ENCODE assay signal across 11 mouse cellular contexts in the genomic region with DNA sequence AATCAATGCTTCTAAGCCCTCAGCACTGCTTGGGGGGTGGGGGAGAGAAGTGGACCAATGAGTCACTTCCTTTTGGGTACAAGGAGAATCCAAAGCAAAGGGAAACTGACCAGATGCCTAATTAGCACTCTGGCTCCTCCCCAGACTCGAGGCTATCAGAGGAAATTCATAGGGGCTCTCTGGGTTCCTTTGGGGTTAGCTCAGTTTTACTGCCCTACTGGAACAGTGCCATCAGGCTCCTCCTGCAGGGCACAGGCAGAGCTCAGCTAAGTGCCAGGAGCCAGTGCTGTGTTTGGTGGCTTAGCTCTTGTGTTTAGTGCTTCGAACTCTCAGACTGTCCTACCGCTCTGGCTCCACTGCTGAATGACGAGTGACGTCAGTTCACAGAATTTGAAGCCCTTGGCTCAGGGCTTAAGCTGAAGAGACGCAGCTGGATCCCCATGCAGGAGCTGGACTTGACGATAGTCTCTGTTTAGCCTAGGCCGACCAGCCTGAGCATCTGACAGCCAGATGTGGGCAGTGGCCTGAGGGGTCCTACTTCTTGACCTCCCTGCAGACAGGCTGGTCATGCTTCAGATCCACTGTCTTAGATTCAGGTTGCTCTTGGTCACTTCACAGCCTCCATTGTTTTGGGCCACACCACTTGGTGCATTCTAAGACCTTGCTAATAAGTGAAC. TPM values are rescaled to one million over a fixed set of nuclear protein-coding genes. Genes with fewer than 3 reads are reported as not detected.
DNase-seq lines count a peak whose midpoint lies in the region; ATAC-seq and TF ChIP-seq lines count a peak whose summit lies in the region.
"Had no signal": no experiment of that assay in that cellular context is flagged by ENCODE, and none has a peak within 500 bp of the region (broad histone marks: within the 10 kb centered on the region; RNA-seq: fewer than 3 reads in every experiment).

No protein-coding gene starts in this region.

- no peak overlapping the region for H3K4me3 ChIP-seq in midbrain, embryonic 11.5 days (ENCODE audit: low read depth, low read length)
- no peak overlapping the region for H3K4me3 ChIP-seq in midbrain, postnatal 0 days (ENCODE audit: low read depth, low read length)
- H3K4me3 ChIP-seq in intestine, embryonic 15.5 days (replicated peaks) = no peak overlapping the region
- H3K4me3 ChIP-seq in stomach, embryonic 16.5 days (replicated peaks; ENCODE audit: low read length) = no peak overlapping the region
- H3K4me3 ChIP-seq: layer of hippocampus, adult 2 months had no signal

- H3K27me3 ChIP-seq in midbrain, embryonic 11.5 days (ENCODE audit: control insufficient read depth, insufficient read depth, low read length) = peaks cover 9% of the 10 kb centered on the region; the same call in 1 of the 2 replicates
- no peaks in the 10 kb centered on the region for H3K27me3 ChIP-seq in midbrain, postnatal 0 days (ENCODE audit: insufficient read depth, low read length)
- no peaks in the 10 kb centered on the region for H3K27me3 ChIP-seq in intestine, embryonic 15.5 days (replicated peaks)
- no peaks in the 10 kb centered on the region for H3K27me3 ChIP-seq in stomach, embryonic 16.5 days (ENCODE audit: control insufficient read depth, insufficient read depth, low read length)

- H3K4me2 ChIP-seq in midbrain, embryonic 11.5 days = no peak overlapping the region
- no peak overlapping the region for H3K4me2 ChIP-seq in midbrain, postnatal 0 days (ENCODE audit: low read depth, low read length, poor library complexity, severe bottlenecking)
- H3K4me2 ChIP-seq in intestine, embryonic 15.5 days (replicated peaks) = no peak overlapping the region
- no peak overlapping the region for H3K4me2 ChIP-seq in stomach, embryonic 16.5 days (ENCODE audit: low read depth, low read length)

- no peak overlapping the region for H3K9ac ChIP-seq in midbrain, embryonic 11.5 days (ENCODE audit: low read length)
- H3K9ac ChIP-seq in midbrain, postnatal 0 days (replicated peaks; ENCODE audit: low read length, poor library complexity, severe bottlenecking) = no peak overlapping the region
- H3K9ac ChIP-seq in intestine, embryonic 15.5 days = no peak overlapping the region
- no peak overlapping the region for H3K9ac ChIP-seq in stomach, embryonic 16.5 days (ENCODE audit: low read length)

- TF ChIP-seq CTCF in midbrain, postnatal 0 days (IDR thresholded peaks at IDR 0.05) = no peak

- WGBS in midbrain, embryonic 11.5 days = 36% methylated on average over 8 of the region's 8 CpGs
- 43% methylated on average over 8 of the region's 8 CpGs for WGBS in midbrain, postnatal 0 days
- WGBS in intestine, embryonic 15.5 days = 39% methylated on average over 8 of the region's 8 CpGs
- 31% methylated on average over 8 of the region's 8 CpGs for WGBS in stomach, embryonic 16.5 days

- H3K27ac ChIP-seq in midbrain, embryonic 11.5 days (ENCODE audit: low read depth, low read length) = no peak overlapping the region
- H3K27ac ChIP-seq in midbrain, postnatal 0 days (ENCODE audit: low read depth, low read length) = no peak overlapping the region
- no peak overlapping the region for H3K27ac ChIP-seq in intestine, embryonic 15.5 days
- H3K27ac ChIP-seq in stomach, embryonic 16.5 days (ENCODE audit: low read length) = peak overlapping the region; percentile 20; the same call in 1 of the 2 replicates
- H3K27ac ChIP-seq: layer of hippocampus, adult 2 months had no signal

- H3K9me3 ChIP-seq in midbrain, embryonic 11.5 days (ENCODE audit: control insufficient read depth, low read length) = no peaks in the 10 kb centered on the region
- H3K9me3 ChIP-seq in midbrain, postnatal 0 days (ENCODE audit: low read length) = no peaks in the 10 kb centered on the region
- no peaks in the 10 kb centered on the region for H3K9me3 ChIP-seq in intestine, embryonic 15.5 days
- H3K9me3 ChIP-seq in stomach, embryonic 16.5 days (replicated peaks; ENCODE audit: control insufficient read depth, low read length) = no peaks in the 10 kb centered on the region

- no peaks in the 10 kb centered on the region for H3K36me3 ChIP-seq in midbrain, embryonic 11.5 days (ENCODE audit: control insufficient read depth, insufficient read depth, low read length)
- H3K36me3 ChIP-seq in midbrain, postnatal 0 days (ENCODE audit: insufficient read depth, low read length) = no peaks in the 10 kb centered on the region
- no peaks in the 10 kb centered on the region for H3K36me3 ChIP-seq in intestine, embryonic 15.5 days
- H3K36me3 ChIP-seq in stomach, embryonic 16.5 days (ENCODE audit: control insufficient read depth, insufficient read depth, low read length) = no peaks in the 10 kb centered on the region

- DNase-seq in heart, adult 11 months = peak; percentile 92
- DNase-seq in heart, postnatal 4 days = no peak
- DNase-seq in midbrain, embryonic 11.5 days (ENCODE audit: low spot score, missing footprints) = no peak
- DNase-seq in midbrain, postnatal 0 days (ENCODE audit: low spot score) = no peak
- DNase-seq in spleen, adult 12 weeks (ENCODE audit: low spot score) = no peak
- no peak for DNase-seq in testis, postnatal 14 days (ENCODE audit: low spot score)
- DNase-seq: cerebellum, adult 9-10 months had no signal

- H3K4me1 ChIP-seq in midbrain, embryonic 11.5 days (ENCODE audit: control insufficient read depth, insufficient read depth, low read length) = peaks cover 12% of the 10 kb centered on the region
- H3K4me1 ChIP-seq in midbrain, postnatal 0 days (ENCODE audit: insufficient read depth, low read length) = no peaks in the 10 kb centered on the region
- H3K4me1 ChIP-seq in intestine, embryonic 15.5 days (replicated peaks) = peaks cover 20% of the 10 kb centered on the region
- H3K4me1 ChIP-seq in stomach, embryonic 16.5 days (ENCODE audit: control insufficient read depth, insufficient read depth, low read length) = no peaks in the 10 kb centered on the region

- peak; percentile 4; the same call in 1 of the 2 replicates for ATAC-seq in midbrain, embryonic 11.5 days (ENCODE audit: low FRiP score)
- ATAC-seq in midbrain, postnatal 0 days (ENCODE audit: low FRiP score) = no peak
- ATAC-seq in intestine, embryonic 15.5 days = 0 out of 2 replicates have a peak, but pooled peaks have one; percentile 28
- peak; percentile 30; the same call in 1 of the 2 replicates for ATAC-seq in stomach, embryonic 16.5 days (ENCODE audit: insufficient read depth, low FRiP score)

RNA-seq across cellular contexts. Expression of a gene that starts 10.1 kb away (rescaled TPM):
- 1 to 10 TPM; 3.3 to 3.5 TPM for total RNA-seq in heart, postnatal 4 days (2021)
- polyA plus RNA-seq in midbrain, embryonic 11.5 days (2014; fragmentation: Nextera tagmentation; extraction: Ambion mirVana) = 1.0 and 1.1 TPM in 2 replicates
- total RNA-seq in midbrain, postnatal 0 days (2014; rRNA removed) = 3.1 and 6.3 TPM in 2 replicates
- polyA plus RNA-seq in midbrain, postnatal 0 days (2015; fragmentation: Nextera tagmentation; extraction: Ambion mirVana) = 3.9 and 5.4 TPM in 2 replicates
- 1.1 and 1.2 TPM in 2 replicates for polyA plus RNA-seq in intestine, embryonic 15.5 days (2015; fragmentation: Nextera tagmentation; extraction: Ambion mirVana)
- 2.6 and 3.1 TPM in 2 replicates for polyA plus RNA-seq in stomach, embryonic 16.5 days (2015; fragmentation: Nextera tagmentation; extraction: Ambion mirVana)

RNA-seq across cellular contexts. Expression of a gene that starts 25.1 kb away (rescaled TPM):
- under 1 TPM in 1 of 2 experiments, not detected in 1; 0.17 TPM for total RNA-seq in heart, postnatal 4 days (2021)
- polyA plus RNA-seq in midbrain, embryonic 11.5 days (2014; fragmentation: Nextera tagmentation; extraction: Ambion mirVana) = 0.08 and 0.11 TPM in 2 replicates
- 0.11 and 2.3 TPM in 2 replicates for total RNA-seq in midbrain, postnatal 0 days (2014; rRNA removed)
- 1.3 and 2.5 TPM in 2 replicates for polyA plus RNA-seq in midbrain, postnatal 0 days (2015; fragmentation: Nextera tagmentation; extraction: Ambion mirVana)
- 0.28 and 0.43 TPM in 2 replicates for polyA plus RNA-seq in intestine, embryonic 15.5 days (2015; fragmentation: Nextera tagmentation; extraction: Ambion mirVana)
- polyA plus RNA-seq in stomach, embryonic 16.5 days (2015; fragmentation: Nextera tagmentation; extraction: Ambion mirVana) = 1.6 and 2.5 TPM in 2 replicates
- total RNA-seq: gastrocnemius, postnatal 4 days had no signal

RNA-seq across cellular contexts. Expression of a gene that starts 30.8 kb away (rescaled TPM):
- 100 to 1,000 TPM; 230 to 244 TPM for total RNA-seq in heart, postnatal 4 days (2021)
- 36.3 and 39.1 TPM in 2 replicates for polyA plus RNA-seq in midbrain, embryonic 11.5 days (2014; fragmentation: Nextera tagmentation; extraction: Ambion mirVana)
- 36.3 and 41.6 TPM in 2 replicates for total RNA-seq in midbrain, postnatal 0 days (2014; rRNA removed)
- 36.7 and 41.8 TPM in 2 replicates for polyA plus RNA-seq in midbrain, postnatal 0 days (2015; fragmentation: Nextera tagmentation; extraction: Ambion mirVana)
- 388 and 395 TPM in 2 replicates for polyA plus RNA-seq in intestine, embryonic 15.5 days (2015; fragmentation: Nextera tagmentation; extraction: Ambion mirVana)
- 377 and 446 TPM in 2 replicates for polyA plus RNA-seq in stomach, embryonic 16.5 days (2015; fragmentation: Nextera tagmentation; extraction: Ambion mirVana)

RNA-seq across cellular contexts. Expression of a gene that starts 49.1 kb away (rescaled TPM):
- total RNA-seq in heart, postnatal 4 days (2021) = 1 to 10 TPM; 2.5 to 3.1 TPM
- polyA plus RNA-seq in midbrain, embryonic 11.5 days (2014; fragmentation: Nextera tagmentation; extraction: Ambion mirVana) = 48.8 and 49.7 TPM in 2 replicates
- 40.6 and 53.9 TPM in 2 replicates for total RNA-seq in midbrain, postnatal 0 days (2014; rRNA removed)
- polyA plus RNA-seq in midbrain, postnatal 0 days (2015; fragmentation: Nextera tagmentation; extraction: Ambion mirVana) = 25.0 and 29.0 TPM in 2 replicates
- 68.7 and 77.8 TPM in 2 replicates for polyA plus RNA-seq in intestine, embryonic 15.5 days (2015; fragmentation: Nextera tagmentation; extraction: Ambion mirVana)
- polyA plus RNA-seq in stomach, embryonic 16.5 days (2015; fragmentation: Nextera tagmentation; extraction: Ambion mirVana) = 51.6 and 55.3 TPM in 2 replicates

RNA-seq across cellular contexts. Expression of a gene that starts 55.5 kb away (rescaled TPM):
- 1 to 10 TPM; 1.4 to 1.8 TPM for total RNA-seq in heart, postnatal 4 days (2021)
- 0.12 and 0.23 TPM in 2 replicates for polyA plus RNA-seq in midbrain, embryonic 11.5 days (2014; fragmentation: Nextera tagmentation; extraction: Ambion mirVana)
- 0.19 and 0.38 TPM in 2 replicates for total RNA-seq in midbrain, postnatal 0 days (2014; rRNA removed)
- polyA plus RNA-seq in midbrain, postnatal 0 days (2015; fragmentation: Nextera tagmentation; extraction: Ambion mirVana) = 0.20 and 0.29 TPM in 2 replicates
- 2.2 and 2.5 TPM in 2 replicates for polyA plus RNA-seq in intestine, embryonic 15.5 days (2015; fragmentation: Nextera tagmentation; extraction: Ambion mirVana)
- 0.59 and 0.91 TPM in 2 replicates for polyA plus RNA-seq in stomach, embryonic 16.5 days (2015; fragmentation: Nextera tagmentation; extraction: Ambion mirVana)
